25 mouse cellular contexts compared by ENCODE assay signal in the genomic region with DNA sequence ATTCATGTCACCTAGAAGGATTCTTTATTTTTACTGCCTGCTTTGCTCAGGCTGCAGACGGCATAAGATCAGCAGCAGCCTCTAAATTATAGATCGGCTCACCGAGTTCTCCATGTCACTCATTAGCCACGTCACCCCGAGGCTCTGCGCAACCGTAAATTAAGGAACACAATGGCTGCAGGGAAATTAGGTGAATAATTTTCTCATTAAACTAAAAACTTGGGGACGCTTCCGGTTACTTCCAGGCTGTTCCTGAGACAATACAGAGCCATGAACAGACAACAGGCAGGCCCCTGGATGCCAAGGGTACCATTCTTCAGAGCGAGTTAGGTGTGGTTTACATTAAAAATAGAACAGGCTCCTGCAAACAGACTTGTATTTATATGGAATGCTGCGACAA.
DNase-seq lines count a peak whose midpoint lies in the region; ATAC-seq lines count a peak whose summit lies in the region.
"Had no signal": no experiment of that assay in that cellular context is flagged by ENCODE, and none has a peak within 500 bp of the region (broad histone marks: within the 10 kb centered on the region; RNA-seq: fewer than 3 reads in every experiment).

No protein-coding gene starts in this region.

- no peak; the same call in 1 of the 2 replicates for ATAC-seq in hindbrain, embryonic 13.5 days (ENCODE audit: low FRiP score)
- ATAC-seq in hindbrain, embryonic 11.5 days (ENCODE audit: low FRiP score): no peak
- ATAC-seq in neural tube, embryonic 14.5 days (ENCODE audit: low read depth): no peak
- ATAC-seq: forebrain, embryonic 13.5 days; inflammation-experienced regulatory T-cells, adult 6 months had no signal

- H3K27ac ChIP-seq in hindbrain, embryonic 13.5 days: peak overlapping the region; percentile 79
- H3K27ac ChIP-seq in hindbrain, embryonic 11.5 days (ENCODE audit: low read depth, low read length): no peak overlapping the region; the same call in 1 of the 2 replicates
- peak overlapping the region; percentile 75 for H3K27ac ChIP-seq in neural tube, embryonic 14.5 days (ENCODE audit: low read depth, low read length)
- H3K27ac ChIP-seq: embryonic facial prominence, embryonic 13.5 days; forebrain, embryonic 13.5 days; heart, adult 2 months; heart, embryonic 13.5 days; limb, embryonic 15.5 days; liver, embryonic 14.5 days had no signal

- 0 out of 2 replicates have a peak overlapping the region, but pooled peaks have one; percentile 19 for H3K9ac ChIP-seq in hindbrain, embryonic 13.5 days
- H3K9ac ChIP-seq in hindbrain, embryonic 11.5 days (ENCODE audit: low read depth, low read length): no peak overlapping the region
- no peak overlapping the region for H3K9ac ChIP-seq in neural tube, embryonic 14.5 days (replicated peaks; ENCODE audit: low read depth, low read length)
- H3K9ac ChIP-seq: embryonic facial prominence, embryonic 13.5 days; forebrain, embryonic 13.5 days; heart, embryonic 13.5 days; limb, embryonic 15.5 days; liver, embryonic 14.5 days; lung, embryonic 14.5 days had no signal

- WGBS in hindbrain, embryonic 13.5 days: 36% methylated on average over 11 of the region's 11 CpGs
- WGBS in hindbrain, embryonic 11.5 days: 60% methylated on average over 11 of the region's 11 CpGs
- 23% methylated on average over 11 of the region's 11 CpGs for WGBS in neural tube, embryonic 14.5 days

- H3K4me3 ChIP-seq in hindbrain, embryonic 13.5 days: no peak overlapping the region
- H3K4me3 ChIP-seq in hindbrain, embryonic 11.5 days (ENCODE audit: low read depth, low read length): no peak overlapping the region
- H3K4me3 ChIP-seq in neural tube, embryonic 14.5 days (ENCODE audit: low read depth, low read length): no peak overlapping the region
- H3K4me3 ChIP-seq: embryonic facial prominence, embryonic 13.5 days; forebrain, embryonic 13.5 days; heart, adult 2 months; heart, embryonic 13.5 days; limb, embryonic 15.5 days had no signal

- DNase-seq in hindbrain, embryonic 11.5 days (ENCODE audit: low spot score): no peak
- peak; percentile 36 for DNase-seq in Muller cell, postnatal 12 days (ENCODE audit: inconsistent ontology term)
- DNase-seq in forelimb bud, embryonic 11.5 days (ENCODE audit: low read depth, low spot score): peak; percentile 31
- no peak for DNase-seq in adrenal gland, adult 8-10 months
- DNase-seq in adrenal gland, adult 2 months: no peak
- DNase-seq: adrenal gland, postnatal 10 days; B cell, adult 2 months; cerebellum, adult 2 months; cerebellum, postnatal 25 days; gastrocnemius, postnatal 36 days; heart, adult 2 months; kidney, adult 18-20 months; kidney, postnatal 14 days; left cerebral cortex, postnatal 4 days; lung, embryonic 14.5 days had no signal

- H3K4me1 ChIP-seq in hindbrain, embryonic 13.5 days (replicated peaks): peaks cover 61% of the 10 kb centered on the region
- peaks cover 2% of the 10 kb centered on the region; the same call in 1 of the 2 replicates for H3K4me1 ChIP-seq in hindbrain, embryonic 11.5 days (replicated peaks; ENCODE audit: control insufficient read depth, insufficient read depth, low read length)
- peaks cover 46% of the 10 kb centered on the region for H3K4me1 ChIP-seq in neural tube, embryonic 14.5 days (ENCODE audit: control insufficient read depth, insufficient read depth, low read length)

- no peaks in the 10 kb centered on the region for H3K9me3 ChIP-seq in hindbrain, embryonic 13.5 days
- no peaks in the 10 kb centered on the region for H3K9me3 ChIP-seq in hindbrain, embryonic 11.5 days (ENCODE audit: control insufficient read depth, low read length)
- H3K9me3 ChIP-seq in neural tube, embryonic 14.5 days (ENCODE audit: control insufficient read depth, low read length): no peaks in the 10 kb centered on the region
- H3K9me3 ChIP-seq: embryonic facial prominence, embryonic 13.5 days; forebrain, embryonic 13.5 days; heart, embryonic 13.5 days; limb, embryonic 15.5 days had no signal

- no peaks in the 10 kb centered on the region for H3K27me3 ChIP-seq in hindbrain, embryonic 13.5 days
- H3K27me3 ChIP-seq in hindbrain, embryonic 11.5 days (ENCODE audit: control insufficient read depth, insufficient read depth, low read length): peaks cover 3% of the 10 kb centered on the region; the same call in 1 of the 2 replicates
- H3K27me3 ChIP-seq in neural tube, embryonic 14.5 days (ENCODE audit: control insufficient read depth, insufficient read depth, low read length): no peaks in the 10 kb centered on the region
- H3K27me3 ChIP-seq: CH12.LX had no signal

- H3K36me3 ChIP-seq in hindbrain, embryonic 13.5 days: no peaks in the 10 kb centered on the region
- no peaks in the 10 kb centered on the region for H3K36me3 ChIP-seq in hindbrain, embryonic 11.5 days (ENCODE audit: control insufficient read depth, insufficient read depth, low read length)
- H3K36me3 ChIP-seq in neural tube, embryonic 14.5 days (ENCODE audit: control insufficient read depth, insufficient read depth, low read length): no peaks in the 10 kb centered on the region
- H3K36me3 ChIP-seq: embryonic facial prominence, embryonic 13.5 days; G1E; heart, embryonic 13.5 days; limb, embryonic 15.5 days had no signal

- H3K4me2 ChIP-seq in hindbrain, embryonic 13.5 days: no peak overlapping the region
- no peak overlapping the region for H3K4me2 ChIP-seq in hindbrain, embryonic 11.5 days (replicated peaks; ENCODE audit: low read depth, low read length)
- no peak overlapping the region for H3K4me2 ChIP-seq in neural tube, embryonic 14.5 days (ENCODE audit: low read depth, low read length)
- H3K4me2 ChIP-seq: embryonic facial prominence, embryonic 13.5 days; forebrain, embryonic 13.5 days; heart, embryonic 13.5 days; limb, embryonic 15.5 days; lung, embryonic 14.5 days had no signal

Comparison
In these comparisons a context has a peak if more than half of its experiments do, and no peak if none do; other contexts are left out.
1. DNase-seq: peak in Muller cell, postnatal 12 days (single experiment) and forelimb bud, embryonic 11.5 days (single experiment); none in hindbrain, embryonic 11.5 days (single experiment), adrenal gland, adult 8-10 months (single experiment) and adrenal gland, adult 2 months (single experiment).